Comparison of ENCODE assay signal across 30 mouse cellular contexts in genomic region chr8:60809806-60810205, GRCm38 (mm10).
"Had no signal": no experiment of that assay in that cellular context is flagged by ENCODE, and none has a peak within 500 bp of the region (broad histone marks: within the 10 kb centered on the region; RNA-seq: fewer than 3 reads in every experiment).

No protein-coding gene starts in this region.

- H3K4me3 ChIP-seq: limb, embryonic 10.5 days; limb, embryonic 12.5 days; limb, embryonic 13.5 days; limb, embryonic 15.5 days; liver, embryonic 12.5 days; liver, embryonic 13.5 days; liver, embryonic 15.5 days; lung, embryonic 15.5 days; megakaryocyte, embryonic 14.5 days; midbrain, embryonic 10.5 days; midbrain, embryonic 12.5 days; midbrain, embryonic 13.5 days; myocyte; neural tube, embryonic 12.5 days had no signal

- H3K27me3 ChIP-seq: limb, embryonic 12.5 days; limb, embryonic 13.5 days; limb, embryonic 15.5 days; liver, embryonic 12.5 days; liver, embryonic 13.5 days; liver, embryonic 15.5 days; lung, embryonic 15.5 days; megakaryocyte, embryonic 14.5 days; midbrain, embryonic 12.5 days; midbrain, embryonic 13.5 days; neural tube, embryonic 12.5 days had no signal

- H3K4me2 ChIP-seq: limb, embryonic 12.5 days; limb, embryonic 13.5 days; limb, embryonic 15.5 days; liver, embryonic 11.5 days; liver, embryonic 12.5 days; liver, embryonic 13.5 days; liver, embryonic 15.5 days; lung, embryonic 14.5 days; lung, embryonic 15.5 days; midbrain, embryonic 12.5 days; midbrain, embryonic 13.5 days; neural tube, embryonic 12.5 days had no signal

- H3K4me1 ChIP-seq: limb, embryonic 10.5 days; limb, embryonic 12.5 days; limb, embryonic 13.5 days; limb, embryonic 15.5 days; liver, embryonic 12.5 days; liver, embryonic 13.5 days; liver, embryonic 15.5 days; lung, embryonic 15.5 days; midbrain, embryonic 12.5 days had no signal

- ATAC-seq: liver, embryonic 12.5 days; liver, postnatal 0 days; lung, postnatal 0 days; midbrain, embryonic 13.5 days; midbrain, embryonic 16.5 days had no signal

- DNase-seq: left cerebral cortex, postnatal 4 days; liver; liver, embryonic 13.5 days; liver, postnatal 0 days; lung, adult 18-20 months; lung, adult 2 months; lung, embryonic 14.5 days; lung, postnatal 10 days; lung, postnatal 14 days; lung, postnatal 36 days; lung, postnatal 4 days; midbrain, embryonic 14.5 days had no signal

- H3K27ac ChIP-seq: limb, embryonic 10.5 days; limb, embryonic 12.5 days; limb, embryonic 13.5 days; limb, embryonic 15.5 days; liver, embryonic 12.5 days; liver, embryonic 13.5 days; liver, embryonic 14.5 days; liver, embryonic 15.5 days; lung, embryonic 15.5 days; macrophage; midbrain, embryonic 10.5 days; midbrain, embryonic 12.5 days; midbrain, embryonic 13.5 days; neural tube, embryonic 12.5 days had no signal

- H3K9ac ChIP-seq: limb, embryonic 12.5 days; limb, embryonic 13.5 days; limb, embryonic 15.5 days; liver, embryonic 12.5 days; liver, embryonic 13.5 days; liver, embryonic 14.5 days; liver, embryonic 15.5 days; liver, postnatal 0 days; lung, embryonic 14.5 days; lung, embryonic 15.5 days; midbrain, embryonic 12.5 days; midbrain, embryonic 13.5 days; neural tube, embryonic 12.5 days had no signal

- H3K36me3 ChIP-seq: limb, embryonic 10.5 days; limb, embryonic 12.5 days; limb, embryonic 13.5 days; limb, embryonic 15.5 days; liver, embryonic 12.5 days; liver, embryonic 13.5 days; liver, embryonic 15.5 days; lung, embryonic 15.5 days; midbrain, embryonic 10.5 days; midbrain, embryonic 12.5 days; midbrain, embryonic 13.5 days; neural tube, embryonic 12.5 days had no signal

- H3K9me3 ChIP-seq: limb, embryonic 10.5 days; limb, embryonic 12.5 days; limb, embryonic 13.5 days; limb, embryonic 15.5 days; liver, embryonic 12.5 days; liver, embryonic 13.5 days; liver, embryonic 15.5 days; lung, embryonic 15.5 days; megakaryocyte, embryonic 14.5 days; midbrain, embryonic 10.5 days; midbrain, embryonic 12.5 days; midbrain, embryonic 13.5 days; neural tube, embryonic 12.5 days had no signal
